Mouse (Mus musculus) limb, embryonic 11.5 days (tissue): ENCODE measurements around the gene Sult2a4. TPM values are rescaled to one million over a fixed set of nuclear protein-coding genes. Genes with fewer than 3 reads are reported as not detected.
"Not testable (repeated sequence)": the region's sequence is repeated elsewhere in the genome, so short reads cannot be mapped to it uniquely, and the experiment has no call there.

Source experiments
- ATAC-seq: fragments of 200-750 bp; cut with Nextera tagmentation; 2 replicates; pipeline ENCODE4 v1.8.0; 2017; ENCODE audit warnings: low read depth; ENCODE audit not compliant: insufficient number of reproducible peaks, low FRiP score, low TSS enrichment
- DNase-seq: peaks from one replicate; pipeline ENCODE4 v3.0.0-alpha.2; 2015; ENCODE audit warnings: low spot score
- H3K27ac ChIP-seq: fragments of 300-500 bp; sonication (generic); replicated peaks from 2 replicates; pipeline ENCODE4 v1.5.1; 2014; ENCODE audit warnings: low read depth, mild to moderate bottlenecking, low read length
- H3K27me3 ChIP-seq: fragments of 300-500 bp; sonication (generic); 2 replicates; pipeline ENCODE4 v1.6.1; 2014; ENCODE audit warnings: mild to moderate bottlenecking, low read length, mixed read lengths; ENCODE audit not compliant: control insufficient read depth, insufficient read depth
- H3K36me3 ChIP-seq: fragments of 300-500 bp; sonication (generic); 2 replicates; pipeline ENCODE4 v1.6.1; 2014; ENCODE audit warnings: mild to moderate bottlenecking, low read length, moderate library complexity, mixed read lengths; ENCODE audit not compliant: control insufficient read depth, insufficient read depth
- H3K4me1 ChIP-seq: fragments of 300-500 bp; sonication (generic); 2 replicates; pipeline ENCODE4 v1.6.1; 2014; ENCODE audit warnings: low read length, mixed read lengths; ENCODE audit not compliant: control insufficient read depth, insufficient read depth
- H3K4me2 ChIP-seq: fragments of 300-500 bp; sonication (generic); 2 replicates; pipeline ENCODE4 v1.6.1; 2014; ENCODE audit warnings: low read depth, mild to moderate bottlenecking, moderate library complexity; ENCODE audit not compliant: severe bottlenecking
- H3K4me3 ChIP-seq: fragments of 300-500 bp; sonication (generic); 2 replicates; pipeline ENCODE4 v1.5.1; 2014; ENCODE audit warnings: low read depth, low read length
- H3K9ac ChIP-seq: fragments of 300-500 bp; sonication (generic); 2 replicates; pipeline ENCODE4 v1.6.1; 2014; ENCODE audit warnings: mild to moderate bottlenecking, low read length
- H3K9me3 ChIP-seq: fragments of 300-500 bp; sonication (generic); 2 replicates; pipeline ENCODE4 v1.6.1; 2016; ENCODE audit warnings: low read length; ENCODE audit not compliant: control insufficient read depth
- WGBS: fragments of 180-500 bp; shearing (Covaris S2); extraction: QIAGEN DNeasy Blood & Tissue Kit; methylation state at CpG from one replicate; pipeline ENCODE4 v1.1.7; 2014; 5-methylcytosine and 5-hydroxymethylcytosine counted together
- polyA plus RNA-seq: library from polyadenylated mRNA; unstranded; fragments of >200 nt; fragmentation: Nextera tagmentation; extraction: Ambion mirVana; gene quantifications from 2 replicates; pipeline ENCODE4 v1.2.1, GENCODE M21; 2014

The Sult2a4 gene
- not detected in 2 replicates for polyA plus RNA-seq

GRCm38 (mm10) chr7:13989507-13989906, at the start of gene Sult2a4:
Gene Sult2a4 (minus strand): TSS chr7:13989607.
- not testable (repeated sequence) for H3K4me3 ChIP-seq, H3K27me3 ChIP-seq, H3K27ac ChIP-seq, H3K4me2 ChIP-seq, H3K36me3 ChIP-seq, H3K9me3 ChIP-seq, H3K9ac ChIP-seq, H3K4me1 ChIP-seq, ATAC-seq, DNase-seq
- 96% methylated on average over 6 of the region's 6 CpGs for WGBS

- not testable (repeated sequence) for H3K4me2 ChIP-seq, H3K27ac ChIP-seq, H3K4me1 ChIP-seq, H3K36me3 ChIP-seq, DNase-seq, H3K4me3 ChIP-seq, ATAC-seq, H3K9ac ChIP-seq, H3K9me3 ChIP-seq, H3K27me3 ChIP-seq
Observed at GRCm38 (mm10) chr7:14030831-14031230, 41.4 kb upstream of the Sult2a4 start.

- WGBS: 85% methylated on average over 8 of the region's 8 CpGs
- no peaks in the 10 kb centered on the region; the same call in 1 of the 2 replicates for H3K9me3 ChIP-seq
- no peaks in the 10 kb centered on the region for H3K4me1 ChIP-seq
- ATAC-seq (no peak), DNase-seq (no peak)
- no peaks in the 10 kb centered on the region for H3K27me3 ChIP-seq
- no peak overlapping the region for H3K9ac ChIP-seq
- no peak overlapping the region for H3K4me3 ChIP-seq
- H3K27ac ChIP-seq: no peak overlapping the region
- no peaks in the 10 kb centered on the region for H3K36me3 ChIP-seq
- H3K4me2 ChIP-seq: no peak overlapping the region
Observed at GRCm38 (mm10) chr7:14013083-14013482, 23.7 kb upstream of the Sult2a4 start.

- not testable (repeated sequence) for H3K4me1 ChIP-seq, ATAC-seq, H3K9me3 ChIP-seq, H3K9ac ChIP-seq, H3K4me2 ChIP-seq, H3K4me3 ChIP-seq, H3K27ac ChIP-seq, H3K27me3 ChIP-seq, H3K36me3 ChIP-seq, DNase-seq
Observed at GRCm38 (mm10) chr7:14010686-14011085, 21.3 kb upstream of the Sult2a4 start.

Other genes starting within 250 kb of the Sult2a4 start
- not detected in 2 replicates for gene Sult2a1, start 152.2 kb downstream of the Sult2a4 start, polyA plus RNA-seq
- gene Sult2a3, start 133.4 kb upstream of the Sult2a4 start, polyA plus RNA-seq: not detected in 2 replicates